Mouse (Mus musculus) liver, embryonic 11.5 days (tissue): ENCODE measurements around the gene Rasgrf2. TPM values are rescaled to one million over a fixed set of nuclear protein-coding genes. Genes with fewer than 3 reads are reported as not detected.

Experiments used
- ATAC-seq: fragments of 200-750 bp; cut with Nextera tagmentation; replicated peaks from 2 replicates; pipeline ENCODE4 v1.8.0; 2017; ENCODE audit warnings: moderate number of reproducible peaks, mild to moderate bottlenecking, moderate TSS enrichment, moderate library complexity; ENCODE audit not compliant: low FRiP score
- DNase-seq: peaks from one replicate; pipeline ENCODE4 v3.0.0-alpha.2; 2017; ENCODE audit warnings: low spot score
- H3K27ac ChIP-seq: fragments of 300-500 bp; sonication (generic); 2 replicates; pipeline ENCODE4 v1.5.1; 2014; ENCODE audit warnings: mild to moderate bottlenecking, low read depth, low read length, control low read depth
- H3K27me3 ChIP-seq: fragments of 300-500 bp; sonication (generic); replicated peaks from 2 replicates; pipeline ENCODE4 v1.6.1; 2014; ENCODE audit warnings: low read length, mixed read lengths; ENCODE audit not compliant: control insufficient read depth, insufficient read depth
- H3K36me3 ChIP-seq: fragments of 300-500 bp; sonication (generic); 2 replicates; pipeline ENCODE4 v1.6.1; 2014; ENCODE audit warnings: mild to moderate bottlenecking, low read length, moderate library complexity, mixed read lengths; ENCODE audit not compliant: control insufficient read depth, insufficient read depth
- H3K4me1 ChIP-seq: fragments of 300-500 bp; sonication (generic); replicated peaks from 2 replicates; pipeline ENCODE4 v1.6.1; 2014; ENCODE audit warnings: low read length, mixed read lengths; ENCODE audit not compliant: control insufficient read depth, insufficient read depth
- H3K4me2 ChIP-seq: fragments of 300-500 bp; sonication (generic); 2 replicates; pipeline ENCODE4 v1.6.1; 2014; ENCODE audit warnings: mild to moderate bottlenecking, control low read depth, moderate library complexity
- H3K4me3 ChIP-seq: fragments of 300-500 bp; sonication (generic); 2 replicates; pipeline ENCODE4 v1.5.1; 2014; ENCODE audit warnings: low read depth, low read length, control low read depth
- H3K9ac ChIP-seq: fragments of 300-500 bp; sonication (generic); 2 replicates; pipeline ENCODE4 v1.6.1; 2014; ENCODE audit warnings: low read depth, low read length, control low read depth
- H3K9me3 ChIP-seq: fragments of 300-500 bp; sonication (generic); 2 replicates; pipeline ENCODE4 v1.6.1; 2016; ENCODE audit warnings: low read length, inconsistent platforms, mixed read lengths; ENCODE audit not compliant: control insufficient read depth
- WGBS: fragments of 180-500 bp; shearing (Covaris S2); extraction: QIAGEN DNeasy Blood & Tissue Kit; methylation state at CpG from one replicate; pipeline ENCODE4 v1.1.7; 2014; 5-methylcytosine and 5-hydroxymethylcytosine counted together
- polyA plus RNA-seq: library from polyadenylated mRNA; unstranded; fragments of >200 nt; fragmentation: Nextera tagmentation; extraction: Ambion mirVana; gene quantifications from 2 replicates; pipeline ENCODE4 v1.2.1, GENCODE M21; 2014

The Rasgrf2 gene
- polyA plus RNA-seq, 1 experiment from 2014 or later: 0.48 TPM

- no peak overlapping the region for H3K4me2 ChIP-seq
- ATAC-seq (no peak), DNase-seq (no peak)
- WGBS: 73% methylated on average over 6 of the region's 6 CpGs
- H3K9ac ChIP-seq: no peak overlapping the region
- no peak overlapping the region for H3K27ac ChIP-seq
- H3K27me3 ChIP-seq: no peaks in the 10 kb centered on the region
- H3K4me1 ChIP-seq: no peaks in the 10 kb centered on the region
- no peak overlapping the region for H3K4me3 ChIP-seq
- no peaks in the 10 kb centered on the region for H3K36me3 ChIP-seq
- no peaks in the 10 kb centered on the region for H3K9me3 ChIP-seq
These were observed 238.3 kb downstream of the Rasgrf2 start for GRCm38 (mm10) chr13:91893132-91893531.

- Histone ChIP-seq H3K27me3 (no peaks in the 10 kb centered on the region), H3K9me3 (no peaks in the 10 kb centered on the region), H3K4me3 (no peak overlapping the region), H3K4me1 (no peaks in the 10 kb centered on the region), H3K27ac (no peak overlapping the region), H3K4me2 (no peak overlapping the region), H3K36me3 (no peaks in the 10 kb centered on the region), H3K9ac (no peak overlapping the region)
- WGBS: 84% methylated on average over 6 of the region's 6 CpGs
- DNase-seq (no peak), ATAC-seq (no peak)
These were observed 241.3 kb downstream of the Rasgrf2 start for GRCm38 (mm10) chr13:91890031-91890619.

GRCm38 (mm10) chr13:91884714-91885386 is 246.6 kb downstream of the Rasgrf2 start:
- DNase-seq (no peak), ATAC-seq (no peak)
- Histone ChIP-seq H3K9me3 (no peaks in the 10 kb centered on the region), H3K4me2 (no peak overlapping the region), H3K27me3 (no peaks in the 10 kb centered on the region), H3K27ac (no peak overlapping the region), H3K4me3 (no peak overlapping the region), H3K36me3 (no peaks in the 10 kb centered on the region), H3K4me1 (no peaks in the 10 kb centered on the region), H3K9ac (no peak overlapping the region)
- WGBS: 77% methylated on average over 5 of the region's 5 CpGs

GRCm38 (mm10) chr13:91881837-91882480 is 249.5 kb downstream of the Rasgrf2 start:
- Histone ChIP-seq H3K27ac (no peak overlapping the region), H3K36me3 (no peaks in the 10 kb centered on the region), H3K27me3 (no peaks in the 10 kb centered on the region), H3K9ac (no peak overlapping the region), H3K9me3 (no peaks in the 10 kb centered on the region), H3K4me2 (no peak overlapping the region), H3K4me3 (no peak overlapping the region), H3K4me1 (no peaks in the 10 kb centered on the region)
- DNase-seq: no peak
- no peak for ATAC-seq
- WGBS: 58% methylated on average over 9 of the region's 9 CpGs

GRCm38 (mm10) chr13:91880256-91880655 is 251.2 kb downstream of the Rasgrf2 start:
- no peaks in the 10 kb centered on the region for H3K27me3 ChIP-seq
- DNase-seq (no peak), ATAC-seq (no peak)
- H3K36me3 ChIP-seq: no peaks in the 10 kb centered on the region
- H3K9ac ChIP-seq: no peak overlapping the region
- H3K4me2 ChIP-seq: no peak overlapping the region
- H3K27ac ChIP-seq: no peak overlapping the region
- H3K4me1 ChIP-seq: no peaks in the 10 kb centered on the region
- no peaks in the 10 kb centered on the region for H3K9me3 ChIP-seq
- no peak overlapping the region for H3K4me3 ChIP-seq
- 91% methylated on average over 4 of the region's 4 CpGs for WGBS

GRCm38 (mm10) chr13:91877996-91878395 is 253.5 kb downstream of the Rasgrf2 start:
- H3K27me3 ChIP-seq: no peaks in the 10 kb centered on the region
- no peaks in the 10 kb centered on the region for H3K36me3 ChIP-seq
- 78% methylated on average over 3 of the region's 3 CpGs for WGBS
- H3K4me1 ChIP-seq: no peaks in the 10 kb centered on the region
- H3K4me3 ChIP-seq: no peak overlapping the region
- no peak overlapping the region for H3K9ac ChIP-seq
- ATAC-seq (no peak), DNase-seq (no peak)
- no peak overlapping the region for H3K27ac ChIP-seq
- no peaks in the 10 kb centered on the region for H3K9me3 ChIP-seq
- no peak overlapping the region for H3K4me2 ChIP-seq

GRCm38 (mm10) chr13:91877350-91877749 is 254.1 kb downstream of the Rasgrf2 start:
- H3K9me3 ChIP-seq: no peaks in the 10 kb centered on the region
- H3K4me1 ChIP-seq: no peaks in the 10 kb centered on the region
- H3K9ac ChIP-seq: no peak overlapping the region
- ATAC-seq: no peak
- no peaks in the 10 kb centered on the region for H3K36me3 ChIP-seq
- no peaks in the 10 kb centered on the region for H3K27me3 ChIP-seq
- H3K4me2 ChIP-seq: no peak overlapping the region
- no peak overlapping the region for H3K4me3 ChIP-seq
- no peak overlapping the region for H3K27ac ChIP-seq
- no peak for DNase-seq
- 76% methylated on average over 10 of the region's 10 CpGs for WGBS

GRCm38 (mm10) chr13:91876741-91877349 is 254.6 kb downstream of the Rasgrf2 start, which contains the start of gene Ckmt2:
TSS of gene Ckmt2 (minus strand) at chr13:91876885.
- H3K4me1 ChIP-seq: no peaks in the 10 kb centered on the region
- no peaks in the 10 kb centered on the region for H3K9me3 ChIP-seq
- H3K27ac ChIP-seq: no peak within 1 kb of the TSS
- WGBS: 67% methylated on average over 5 of the region's 5 CpGs
- H3K27me3 ChIP-seq: no peaks in the 10 kb centered on the region
- ATAC-seq (no peak), DNase-seq (no peak)
- H3K36me3 ChIP-seq: no peaks in the 10 kb centered on the region
- H3K9ac ChIP-seq: no peak within 1 kb of the TSS
- no peak within 1 kb of the TSS for H3K4me3 ChIP-seq
- H3K4me2 ChIP-seq: no peak within 1 kb of the TSS
